Mouse (Mus musculus): ENCODE measurements around the gene Scnn1a. TPM values are rescaled to one million over a fixed set of nuclear protein-coding genes. Genes with fewer than 3 reads are reported as not detected.

Scnn1a gene
- polyA plus RNA-seq, 1 experiment from 2014 or later = 0.24 TPM

- Histone ChIP-seq H3K27me3 (peaks cover 15% of the 10 kb centered on the region; the same call in 1 of the 2 replicates), H3K9me3 (no peaks in the 10 kb centered on the region), H3K9ac (peak within 1 kb of the TSS; percentile 56), H3K36me3 (replicated peaks) (no peaks in the 10 kb centered on the region), H3K4me3 (replicated peaks) (peak within 1 kb of the TSS; percentile 44), H3K4me2 (peak within 1 kb of the TSS; percentile 76), H3K4me1 (peaks cover 23% of the 10 kb centered on the region), H3K27ac (no peak within 1 kb of the TSS)
- ATAC-seq (ENCODE audit: low FRiP score) = no peak
- 4% methylated on average over 22 of the region's 22 CpGs for WGBS
Measured at GRCm38 (mm10) chr6:125348721-125349574, 28.5 kb downstream of the Scnn1a start, which contains the start of gene Tnfrsf1a. Gene Tnfrsf1a, plus strand, starts transcription at chr6:125349362.

DNA sequence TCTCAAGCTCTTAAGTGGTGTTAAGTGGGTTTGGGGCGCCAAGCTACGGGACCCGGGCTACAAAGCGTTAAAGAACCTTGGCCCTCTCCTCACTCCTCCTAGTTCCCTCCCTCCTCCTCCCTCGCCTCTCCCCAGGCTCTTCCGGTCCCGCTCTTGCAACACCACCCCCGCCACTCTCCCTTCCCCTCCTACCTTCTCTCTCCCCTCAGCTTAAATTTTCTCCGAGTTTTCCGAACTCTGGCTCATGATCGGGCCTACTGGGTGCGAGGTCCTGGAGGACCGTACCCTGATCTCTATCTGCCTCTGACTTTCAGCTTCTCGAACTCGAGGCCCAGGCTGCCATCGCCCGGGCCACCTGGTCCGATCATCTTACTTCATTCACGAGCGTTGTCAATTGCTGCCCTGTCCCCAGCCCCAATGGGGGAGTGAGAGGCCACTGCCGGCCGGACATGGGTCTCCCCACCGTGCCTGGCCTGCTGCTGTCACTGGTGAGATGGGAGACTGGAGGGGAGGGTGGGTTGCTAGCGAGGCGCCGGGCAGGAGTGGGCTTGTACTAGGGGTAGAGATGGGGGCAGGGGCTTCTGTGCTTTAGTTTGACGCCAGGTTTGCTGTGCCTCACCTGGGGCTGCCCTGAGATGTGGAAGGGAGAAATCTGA lies 29.2 kb downstream of the Scnn1a start:
- ATAC-seq (ENCODE audit: low FRiP score) = peak; percentile 76
- Histone ChIP-seq H3K4me3 (replicated peaks) (peak overlapping the region; percentile 44), H3K36me3 (replicated peaks) (no peaks in the 10 kb centered on the region), H3K4me2 (peak overlapping the region; percentile 76), H3K9me3 (no peaks in the 10 kb centered on the region), H3K27me3 (peaks cover 14% of the 10 kb centered on the region; the same call in 1 of the 2 replicates), H3K4me1 (peaks cover 29% of the 10 kb centered on the region), H3K9ac (peak overlapping the region; percentile 56), H3K27ac (no peak overlapping the region)
- WGBS = under 1% methylated on average over 27 of the region's 27 CpGs

DNA sequence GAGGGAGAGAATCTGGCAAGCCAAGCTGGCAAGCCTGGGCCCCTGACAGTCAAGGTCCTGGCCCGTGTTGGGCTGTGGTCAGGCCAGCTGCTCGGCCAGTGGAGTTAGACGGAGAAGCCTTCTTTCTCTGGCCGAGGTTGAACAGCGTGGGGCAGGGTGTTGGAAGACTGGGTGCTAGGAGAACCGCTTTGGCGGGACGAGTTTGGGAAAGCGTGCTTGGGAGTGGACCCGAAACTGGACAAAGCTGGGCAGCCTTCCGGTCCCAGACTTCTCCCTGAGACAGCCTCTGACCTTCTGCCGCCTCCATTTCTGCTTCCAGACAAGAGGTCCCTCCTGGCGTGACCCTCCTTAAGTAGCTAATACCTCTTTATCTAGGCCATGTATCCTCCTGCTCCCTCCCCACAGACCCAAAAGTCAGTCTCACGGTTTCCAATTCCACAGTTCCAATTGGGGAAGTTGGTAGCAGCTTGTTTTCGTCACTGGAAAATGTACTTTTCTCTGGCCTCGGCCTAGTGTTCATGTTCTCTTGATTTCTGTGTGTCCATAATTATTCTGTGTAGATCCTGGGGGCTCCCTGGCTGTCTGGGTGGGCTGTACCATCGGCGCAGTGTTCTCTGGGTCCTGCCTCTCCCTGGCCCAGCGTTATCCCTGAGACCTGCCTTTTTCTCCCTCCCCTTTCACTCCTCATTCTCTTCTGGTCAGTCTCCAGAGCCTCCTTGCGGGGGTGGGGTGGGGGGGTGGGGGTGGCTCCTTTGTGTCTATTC lies 30.0 kb downstream of the Scnn1a start:
- no peak for ATAC-seq (ENCODE audit: low FRiP score)
- peak overlapping the region; percentile 44 for H3K4me3 ChIP-seq (replicated peaks)
- H3K9me3 ChIP-seq = no peaks in the 10 kb centered on the region
- peaks cover 36% of the 10 kb centered on the region for H3K4me1 ChIP-seq
- no peak overlapping the region for H3K27ac ChIP-seq
- peaks cover 14% of the 10 kb centered on the region; the same call in 1 of the 2 replicates for H3K27me3 ChIP-seq
- H3K4me2 ChIP-seq = peak overlapping the region; percentile 76
- H3K9ac ChIP-seq = peak overlapping the region; percentile 56
- 8% methylated on average over 20 of the region's 20 CpGs for WGBS
- H3K36me3 ChIP-seq (replicated peaks) = no peaks in the 10 kb centered on the region

DNA sequence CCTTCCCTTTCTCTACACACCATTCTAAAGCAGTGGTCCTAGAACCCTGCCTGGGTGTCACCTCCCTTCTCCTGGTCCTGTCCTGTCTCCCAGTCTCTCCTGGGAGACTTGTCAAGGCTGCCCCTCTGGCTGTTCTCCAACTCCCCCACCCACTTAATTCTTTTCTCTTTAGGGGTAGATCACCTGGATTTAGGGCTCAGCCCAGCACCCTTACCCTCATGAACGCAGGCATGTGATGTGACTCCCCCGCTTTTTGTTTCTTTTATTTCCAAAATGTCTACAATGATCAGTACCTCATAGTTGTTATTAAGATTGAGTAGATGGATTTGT lies 30.5 kb downstream of the Scnn1a start:
- Histone ChIP-seq H3K4me2 (peak overlapping the region; percentile 76), H3K4me3 (replicated peaks) (peak overlapping the region; percentile 44; the same call in 1 of the 2 replicates), H3K36me3 (replicated peaks) (no peaks in the 10 kb centered on the region), H3K4me1 (peaks cover 40% of the 10 kb centered on the region), H3K9ac (0 out of 2 replicates have a peak overlapping the region, but pooled peaks have one; percentile 56), H3K9me3 (no peaks in the 10 kb centered on the region), H3K27me3 (peaks cover 14% of the 10 kb centered on the region; the same call in 1 of the 2 replicates), H3K27ac (no peak overlapping the region)
- no peak for ATAC-seq (ENCODE audit: low FRiP score)
- 84% methylated on average over 2 of the region's 2 CpGs for WGBS

DNA sequence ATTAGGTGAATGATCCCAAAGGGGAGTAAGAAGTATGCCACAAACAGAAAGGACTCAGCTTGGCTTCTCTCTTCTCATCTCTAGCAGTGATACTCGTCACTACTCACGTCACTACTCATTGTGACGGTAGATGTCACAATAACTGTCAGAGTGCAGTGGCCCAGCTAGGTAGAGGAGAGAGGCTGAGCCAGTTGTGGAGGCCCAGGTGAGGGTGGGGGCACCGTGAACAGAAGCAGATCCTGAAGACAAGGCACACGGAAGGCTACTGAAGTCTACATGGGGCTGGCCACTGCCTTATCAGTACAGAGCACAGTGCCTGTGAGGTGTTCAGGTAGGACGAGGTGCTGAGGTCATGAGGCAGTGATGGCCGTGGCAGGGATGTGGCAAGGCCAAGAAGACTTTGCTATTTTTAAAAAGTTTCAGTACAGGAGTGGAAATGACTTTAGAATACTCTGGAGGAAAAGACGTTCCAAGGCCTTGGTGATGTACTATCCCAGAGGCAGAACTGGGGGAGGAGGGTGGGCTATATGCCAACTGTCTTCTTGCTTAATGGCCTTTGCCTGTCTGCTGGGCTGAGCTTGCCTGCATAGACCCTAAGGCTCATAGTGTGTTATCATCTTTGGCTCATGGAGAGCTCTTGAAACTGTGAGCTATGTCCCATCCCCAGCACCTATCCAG lies 31.0 kb downstream of the Scnn1a start:
- H3K27ac ChIP-seq = no peak overlapping the region
- no peak overlapping the region for H3K9ac ChIP-seq
- no peaks in the 10 kb centered on the region for H3K36me3 ChIP-seq (replicated peaks)
- no peak overlapping the region for H3K4me2 ChIP-seq
- ATAC-seq (ENCODE audit: low FRiP score) = no peak
- H3K27me3 ChIP-seq = peaks cover 14% of the 10 kb centered on the region; the same call in 1 of the 2 replicates
- no peaks in the 10 kb centered on the region for H3K9me3 ChIP-seq
- H3K4me3 ChIP-seq (replicated peaks) = no peak overlapping the region
- 77% methylated on average over 8 of the region's 8 CpGs for WGBS
- H3K4me1 ChIP-seq = peaks cover 40% of the 10 kb centered on the region

DNA sequence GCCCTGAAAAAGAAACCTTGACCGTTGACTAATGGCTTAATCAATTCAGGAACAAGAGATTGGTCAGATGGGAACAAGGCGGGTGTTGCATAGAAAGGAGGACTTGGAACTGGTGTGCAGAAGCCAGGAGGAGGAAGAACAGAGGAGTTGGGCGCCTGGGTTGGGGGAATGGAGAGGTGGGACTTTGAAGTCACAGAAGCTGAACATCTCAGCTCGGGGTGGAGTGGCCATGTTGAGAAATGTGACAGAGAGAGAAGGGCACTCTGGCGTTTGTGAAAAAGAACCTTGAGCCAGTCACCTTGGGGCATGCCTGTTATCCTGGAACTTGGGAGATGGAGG lies 31.6 kb downstream of the Scnn1a start:
- no peak overlapping the region for H3K9ac ChIP-seq
- H3K4me2 ChIP-seq = no peak overlapping the region
- H3K27me3 ChIP-seq = peaks cover 14% of the 10 kb centered on the region; the same call in 1 of the 2 replicates
- no peak for ATAC-seq (ENCODE audit: low FRiP score)
- no peak overlapping the region for H3K4me3 ChIP-seq (replicated peaks)
- H3K36me3 ChIP-seq (replicated peaks) = no peaks in the 10 kb centered on the region
- H3K4me1 ChIP-seq = peaks cover 40% of the 10 kb centered on the region
- WGBS = 68% methylated on average over 5 of the region's 5 CpGs
- no peak overlapping the region for H3K27ac ChIP-seq
- H3K9me3 ChIP-seq = no peaks in the 10 kb centered on the region

DNA sequence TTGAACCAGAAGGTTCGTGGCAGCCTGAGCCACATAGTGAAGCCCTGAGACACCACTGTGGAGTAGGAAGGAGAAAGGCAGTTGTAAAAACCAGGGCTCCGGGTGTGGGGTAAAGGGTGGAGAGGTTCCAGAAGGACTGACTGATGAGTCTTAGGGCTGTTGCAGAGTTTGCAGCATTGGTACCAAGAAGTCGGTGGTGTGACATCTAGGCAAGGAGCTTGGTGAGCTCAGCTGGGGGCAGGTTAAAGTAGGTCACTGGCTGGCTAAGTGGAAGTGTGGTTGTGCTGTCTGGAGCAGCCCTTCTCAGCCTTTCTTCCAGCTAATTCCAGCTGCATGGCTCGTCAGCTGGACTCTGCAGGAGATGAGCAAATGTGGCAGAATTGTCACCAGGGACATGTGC lies 32.4 kb downstream of the Scnn1a start:
- Histone ChIP-seq H3K27ac (no peak overlapping the region), H3K27me3 (peaks cover 14% of the 10 kb centered on the region; the same call in 1 of the 2 replicates), H3K36me3 (replicated peaks) (0 out of 2 replicates have a peak, but pooled peaks cover 6% of the 10 kb centered on the region), H3K4me2 (no peak overlapping the region), H3K9me3 (no peaks in the 10 kb centered on the region), H3K4me3 (replicated peaks) (no peak overlapping the region), H3K9ac (no peak overlapping the region), H3K4me1 (peaks cover 40% of the 10 kb centered on the region)
- WGBS = 63% methylated on average over 4 of the region's 4 CpGs
- ATAC-seq (ENCODE audit: low FRiP score) = no peak

- Histone ChIP-seq H3K36me3 (replicated peaks) (0 out of 2 replicates have a peak, but pooled peaks cover 6% of the 10 kb centered on the region), H3K4me3 (replicated peaks) (no peak overlapping the region), H3K9ac (no peak overlapping the region), H3K27ac (no peak overlapping the region), H3K27me3 (peaks cover 11% of the 10 kb centered on the region; the same call in 1 of the 2 replicates), H3K4me1 (peaks cover 40% of the 10 kb centered on the region), H3K9me3 (no peaks in the 10 kb centered on the region), H3K4me2 (no peak overlapping the region)
- no peak for ATAC-seq (ENCODE audit: low FRiP score)
- WGBS = 88% methylated on average over 11 of the region's 11 CpGs
Measured at GRCm38 (mm10) chr6:125353221-125353620, 32.8 kb downstream of the Scnn1a start.

DNA sequence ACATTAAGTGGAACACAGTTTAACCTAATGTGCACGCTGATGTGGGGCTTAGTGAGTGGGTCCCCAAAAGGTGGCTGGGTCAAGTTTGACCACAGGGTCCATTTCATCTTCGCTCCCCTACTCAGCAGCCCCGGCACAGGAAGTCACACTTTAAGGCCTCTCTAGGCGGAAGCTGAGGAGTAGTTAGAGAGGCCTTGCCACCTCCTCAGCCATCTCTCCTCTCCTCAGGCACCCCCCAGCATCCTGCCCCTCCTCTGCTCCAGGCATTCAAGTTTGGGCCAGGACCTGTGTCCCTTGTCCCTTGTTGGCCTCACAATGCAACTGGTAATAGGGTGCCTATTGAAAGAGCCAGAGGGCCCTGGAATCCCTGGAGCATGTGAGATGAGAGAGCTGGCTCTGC lies 33.2 kb downstream of the Scnn1a start:
- Histone ChIP-seq H3K4me1 (peaks cover 40% of the 10 kb centered on the region), H3K9ac (no peak overlapping the region), H3K9me3 (no peaks in the 10 kb centered on the region), H3K4me2 (no peak overlapping the region), H3K36me3 (replicated peaks) (0 out of 2 replicates have a peak, but pooled peaks cover 6% of the 10 kb centered on the region), H3K27me3 (peaks cover 7% of the 10 kb centered on the region; the same call in 1 of the 2 replicates), H3K4me3 (replicated peaks) (no peak overlapping the region), H3K27ac (no peak overlapping the region)
- WGBS = 76% methylated on average over 4 of the region's 4 CpGs
- no peak for ATAC-seq (ENCODE audit: low FRiP score)

- H3K27ac ChIP-seq = no peak overlapping the region
- ATAC-seq (ENCODE audit: low FRiP score) = no peak; the same call in 1 of the 2 replicates
- peaks cover 32% of the 10 kb centered on the region for H3K4me1 ChIP-seq
- H3K36me3 ChIP-seq (replicated peaks) = peaks cover 6% of the 10 kb centered on the region; the same call in 1 of the 2 replicates
- H3K9me3 ChIP-seq = no peaks in the 10 kb centered on the region
- H3K4me2 ChIP-seq = no peak overlapping the region
- no peak overlapping the region for H3K9ac ChIP-seq
- no peak overlapping the region for H3K4me3 ChIP-seq (replicated peaks)
- 0 out of 2 replicates have a peak, but pooled peaks cover 4% of the 10 kb centered on the region for H3K27me3 ChIP-seq
- WGBS = 16% methylated on average over 14 of the region's 14 CpGs
Measured at GRCm38 (mm10) chr6:125354352-125355151, 34.1 kb downstream of the Scnn1a start.
